Comparison of ENCODE assay signal across 13 mouse cellular contexts in the genomic region with DNA sequence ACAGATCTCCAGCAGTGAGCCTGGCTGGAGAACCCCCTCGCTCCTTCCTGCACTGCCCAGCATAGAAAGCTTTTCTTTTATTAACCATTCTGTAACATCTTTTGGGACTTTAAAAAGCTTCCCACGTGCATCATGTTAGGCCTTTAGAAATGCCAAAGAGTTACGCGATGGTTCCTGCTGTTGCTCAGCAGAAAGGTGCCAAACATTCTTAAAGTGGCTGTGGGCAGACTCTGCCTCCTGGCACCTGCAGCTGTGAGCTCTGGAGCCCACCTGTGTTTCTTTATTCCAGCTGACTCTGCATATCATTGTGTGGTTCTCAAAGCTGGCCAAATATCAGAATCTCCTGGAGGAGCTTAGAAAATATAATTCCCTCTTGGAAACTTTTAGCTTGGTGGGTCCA. TPM values are rescaled to one million over a fixed set of nuclear protein-coding genes. Genes with fewer than 3 reads are reported as not detected.
"Had no signal": no experiment of that assay in that cellular context is flagged by ENCODE, and none has a peak within 500 bp of the region (broad histone marks: within the 10 kb centered on the region; RNA-seq: fewer than 3 reads in every experiment).

No protein-coding gene starts in this region.

- DNase-seq: retina, postnatal 1 day; right cerebral cortex, adult 18-20 months; right cerebral cortex, postnatal 14 days; right cerebral cortex, postnatal 25 days; right cerebral cortex, postnatal 4 days; spleen, adult 18-20 months; thymus, adult 18-20 months; thymus, adult 2 months; thymus, postnatal 14 days; thymus, postnatal 25 days; thymus, postnatal 36 days; thymus, postnatal 4 days had no signal

RNA-seq across cellular contexts. Expression of gene Ccna1, which starts 51.3 kb away (rescaled TPM):
- total RNA-seq: neutrophil, adult 5-6 weeks had no signal
